Mouse (Mus musculus) MEL-GATA-1-ER (cell line): ENCODE measurements around the gene Hip1r.
A peak's percentile ranks its signal among the peaks of the same experiment; 100 is the strongest.
"Not testable (repeated sequence)": the region's sequence is repeated elsewhere in the genome, so short reads cannot be mapped to it uniquely, and the experiment has no call there.

ENCODE experiments used
- DNase-seq: peaks from one replicate; pipeline ENCODE4 v3.0.0-alpha.2; 2012; ENCODE audit warnings: low read depth; ENCODE audit errors: extremely low read depth

The Hip1r gene

GRCm38 (mm10) chr5:124035806-124036205, 62.4 kb downstream of the Hip1r start:
- no peak for DNase-seq

- DNase-seq: no peak
Observed at GRCm38 (mm10) chr5:124036341-124036740, 62.9 kb downstream of the Hip1r start.

GRCm38 (mm10) chr5:124036836-124037235, 63.4 kb downstream of the Hip1r start:
- no peak for DNase-seq

GRCm38 (mm10) chr5:124039602-124040001, 66.2 kb downstream of the Hip1r start:
- DNase-seq: no peak

GRCm38 (mm10) chr5:124041097-124041496, 67.7 kb downstream of the Hip1r start:
- no peak for DNase-seq

GRCm38 (mm10) chr5:124043212-124043978, 70.0 kb downstream of the Hip1r start:
- no peak for DNase-seq

GRCm38 (mm10) chr5:124043999-124044398, 70.6 kb downstream of the Hip1r start:
- DNase-seq: no peak

- no peak for DNase-seq
Observed at GRCm38 (mm10) chr5:124045453-124046010, 72.1 kb downstream of the Hip1r start.

GRCm38 (mm10) chr5:124046741-124047401, 73.4 kb downstream of the Hip1r start:
- no peak for DNase-seq

- DNase-seq: no peak
Observed at GRCm38 (mm10) chr5:124049249-124050045, 76.0 kb downstream of the Hip1r start.

- DNase-seq: peak; percentile 73
Observed at GRCm38 (mm10) chr5:124050095-124051050, 76.9 kb downstream of the Hip1r start.

GRCm38 (mm10) chr5:124051899-124052491, 78.6 kb downstream of the Hip1r start:
- peak; percentile 97 for DNase-seq

- not testable (repeated sequence) for DNase-seq
Observed at GRCm38 (mm10) chr5:124052641-124053040, 79.2 kb downstream of the Hip1r start.
